Comparison of ENCODE assay signal across 8 mouse cellular contexts in genomic region chr12:113735847-113736246, GRCm38 (mm10).
A peak's percentile ranks its signal among the peaks of the same experiment; 100 is the strongest.
DNase-seq lines count a peak whose midpoint lies in the region; ATAC-seq lines count a peak whose summit lies in the region.

No protein-coding gene starts in this region.

- no peak overlapping the region for H3K4me3 ChIP-seq in kidney, embryonic 15.5 days (replicated peaks)
- H3K4me3 ChIP-seq in forebrain, embryonic 10.5 days = no peak overlapping the region
- no peak overlapping the region for H3K4me3 ChIP-seq in forebrain, embryonic 16.5 days (replicated peaks; ENCODE audit: low read length)

- H3K27ac ChIP-seq in kidney, embryonic 15.5 days = no peak overlapping the region
- H3K27ac ChIP-seq in forebrain, embryonic 10.5 days = no peak overlapping the region
- no peak overlapping the region for H3K27ac ChIP-seq in forebrain, embryonic 16.5 days (ENCODE audit: low read length)

- H3K9ac ChIP-seq in kidney, embryonic 15.5 days = no peak overlapping the region
- no peak overlapping the region for H3K9ac ChIP-seq in forebrain, embryonic 16.5 days (replicated peaks; ENCODE audit: low read depth, low read length)

- no peak overlapping the region for H3K4me2 ChIP-seq in kidney, embryonic 15.5 days
- no peak overlapping the region for H3K4me2 ChIP-seq in forebrain, embryonic 16.5 days (ENCODE audit: low read length)

- DNase-seq in kidney, adult 9 months = peak; percentile 13
- DNase-seq in B cell, adult 2 months = peak; percentile 28 to 41
- DNase-seq in ES-CJ7 (ENCODE audit: low read depth, low spot score) = peak; percentile 57
- peak; percentile 35 to 36 for DNase-seq in kidney, postnatal 4 days
- DNase-seq in forebrain, embryonic 10.5 days (ENCODE audit: extremely low spot score, low spot score) = no peak
- no peak for DNase-seq in frontal cortex, postnatal 14 days (ENCODE audit: low spot score in 2 of 2)

- H3K4me1 ChIP-seq in kidney, embryonic 15.5 days = no peaks in the 10 kb centered on the region
- H3K4me1 ChIP-seq in forebrain, embryonic 10.5 days = no peaks in the 10 kb centered on the region
- no peaks in the 10 kb centered on the region for H3K4me1 ChIP-seq in forebrain, embryonic 16.5 days (replicated peaks; ENCODE audit: control insufficient read depth, insufficient read depth, low read length)

- H3K9me3 ChIP-seq in kidney, embryonic 15.5 days (replicated peaks) = no peaks in the 10 kb centered on the region
- H3K9me3 ChIP-seq in forebrain, embryonic 10.5 days = peaks cover 43% of the 10 kb centered on the region
- H3K9me3 ChIP-seq in forebrain, embryonic 16.5 days (ENCODE audit: control insufficient read depth, low read length) = no peaks in the 10 kb centered on the region

- no peak for ATAC-seq in kidney, embryonic 15.5 days (replicated peaks; ENCODE audit: low FRiP score)
- ATAC-seq in forebrain, embryonic 16.5 days = no peak

- H3K36me3 ChIP-seq in kidney, embryonic 15.5 days = no peaks in the 10 kb centered on the region
- no peaks in the 10 kb centered on the region for H3K36me3 ChIP-seq in forebrain, embryonic 10.5 days (replicated peaks)
- no peaks in the 10 kb centered on the region for H3K36me3 ChIP-seq in forebrain, embryonic 16.5 days (ENCODE audit: control insufficient read depth, insufficient read depth)

- H3K27me3 ChIP-seq in kidney, embryonic 15.5 days = no peaks in the 10 kb centered on the region
- no peaks in the 10 kb centered on the region for H3K27me3 ChIP-seq in forebrain, embryonic 10.5 days (ENCODE audit: poor library complexity, severe bottlenecking)
- no peaks in the 10 kb centered on the region for H3K27me3 ChIP-seq in forebrain, embryonic 16.5 days (replicated peaks; ENCODE audit: control insufficient read depth, insufficient read depth, low read length)

- 68% methylated on average over 4 of the region's 4 CpGs for WGBS in kidney, embryonic 15.5 days
- WGBS in forebrain, embryonic 10.5 days = 72% methylated on average over 4 of the region's 4 CpGs
- WGBS in forebrain, embryonic 16.5 days = 69% methylated on average over 4 of the region's 4 CpGs

Comparison
In these comparisons a context has a peak if more than half of its experiments do, and no peak if none do; other contexts are left out.
1. DNase-seq: peak in kidney, adult 9 months (single experiment), B cell, adult 2 months (2 of 2), ES-CJ7 (single experiment) and kidney, postnatal 4 days (2 of 2); none in forebrain, embryonic 10.5 days (single experiment) and frontal cortex, postnatal 14 days (0 of 2).